Mouse (Mus musculus) heart, adult 9 months (tissue): ENCODE data around the gene Olfr1015.

Experiments
- DNase-seq, 2 experiments: peaks; one replicate each; pipeline ENCODE4 v3.0.0; 2022; ENCODE audit warnings: low spot score in 2 of 2

The Olfr1015 gene

GRCm38 (mm10) chr2:85781717-85782116 is at the start of gene Olfr1015:
TSS of gene Olfr1015 (plus strand) at chr2:85782017.
- no peak for DNase-seq

GRCm38 (mm10) chr2:85753822-85754221 is 28.0 kb upstream of the Olfr1015 start:
- DNase-seq: no peak

DNA sequence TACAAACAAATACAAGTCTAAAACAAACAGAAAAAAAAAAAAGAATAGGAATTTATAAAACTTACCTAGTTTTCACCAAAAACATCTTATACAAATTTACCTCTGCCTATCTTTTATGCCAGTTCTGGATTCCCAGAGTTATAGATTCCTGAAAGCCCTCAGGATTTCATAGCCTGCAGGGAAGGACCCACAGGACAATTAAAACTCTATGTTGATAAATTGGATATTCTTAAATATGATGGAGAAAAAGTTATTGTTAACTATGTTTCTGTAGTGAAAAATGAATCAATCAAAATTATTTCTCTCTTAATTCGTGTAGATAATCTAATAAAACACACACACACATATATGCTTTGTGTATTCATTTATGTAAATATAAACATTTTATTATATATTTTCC is 19.2 kb upstream of the Olfr1015 start, which contains the start of gene Olfr1012:
Olfr1012 (minus strand) TSS at position 101 of the 400 bp plus-strand sequence.
- no peak for DNase-seq

DNA sequence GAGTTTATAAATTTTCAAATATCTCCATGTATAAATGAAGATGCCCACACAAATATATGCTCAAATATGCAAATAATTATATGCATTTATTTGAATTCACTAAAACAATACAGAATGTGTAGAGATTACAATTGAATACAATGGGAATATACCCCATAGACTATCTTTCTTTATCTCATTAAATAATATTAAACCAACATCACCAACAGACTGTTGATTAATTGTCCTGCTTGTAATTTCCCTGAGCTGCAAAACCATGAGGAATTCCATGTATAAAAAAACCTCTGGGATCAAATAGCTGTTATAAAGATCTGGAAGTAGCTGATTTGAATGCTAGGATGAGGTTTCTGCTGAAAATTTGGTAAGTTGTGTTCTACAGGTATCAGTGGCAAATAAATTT is 15.0 kb upstream of the Olfr1015 start, which contains the start of gene Olfr1013:
Olfr1013 (plus strand) TSS at position 301 of the 400 bp plus-strand sequence.
- DNase-seq: no peak

DNA sequence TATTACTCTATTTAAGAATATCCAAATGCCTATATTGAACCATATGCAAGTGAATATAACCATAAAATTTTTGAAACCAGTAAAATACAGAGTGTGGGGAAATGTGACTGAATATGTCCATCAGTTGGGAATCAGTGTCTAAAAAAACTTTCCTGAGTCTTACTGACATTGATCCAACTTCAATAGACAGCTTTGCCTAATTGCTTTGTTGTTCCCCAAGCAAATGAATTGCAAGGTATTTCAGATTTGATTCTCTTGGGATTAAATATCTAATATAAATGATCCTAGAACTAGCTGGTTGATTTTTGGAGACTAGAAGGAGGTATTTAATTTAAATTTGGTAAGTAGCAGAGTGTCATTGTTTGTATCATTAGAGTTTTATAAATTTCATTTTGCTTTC is 9.4 kb upstream of the Olfr1015 start, which contains the start of gene Olfr1014:
Olfr1014 (plus strand) TSS at position 301 of the 400 bp plus-strand sequence.
- no peak for DNase-seq

DNA sequence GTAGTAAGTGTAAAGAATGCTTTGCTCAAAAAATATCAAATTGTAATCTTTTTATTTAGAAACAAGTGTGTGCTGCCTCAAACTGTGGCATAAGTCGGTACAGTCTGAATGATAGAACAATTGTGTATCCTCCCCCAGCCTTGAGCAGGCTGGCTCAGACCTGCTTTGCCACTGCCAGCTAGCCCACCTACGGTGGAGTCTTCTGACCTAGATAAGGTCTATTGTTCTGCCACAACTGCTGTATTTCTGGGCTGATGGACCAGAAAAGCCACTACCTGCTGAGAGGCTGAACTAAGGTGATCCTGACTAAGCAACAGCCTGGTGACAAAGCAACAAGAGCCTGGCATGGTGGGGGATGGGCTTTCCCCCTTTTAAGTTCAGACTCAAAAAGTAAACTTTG is 10.5 kb downstream of the Olfr1015 start:
- no peak for DNase-seq

DNA sequence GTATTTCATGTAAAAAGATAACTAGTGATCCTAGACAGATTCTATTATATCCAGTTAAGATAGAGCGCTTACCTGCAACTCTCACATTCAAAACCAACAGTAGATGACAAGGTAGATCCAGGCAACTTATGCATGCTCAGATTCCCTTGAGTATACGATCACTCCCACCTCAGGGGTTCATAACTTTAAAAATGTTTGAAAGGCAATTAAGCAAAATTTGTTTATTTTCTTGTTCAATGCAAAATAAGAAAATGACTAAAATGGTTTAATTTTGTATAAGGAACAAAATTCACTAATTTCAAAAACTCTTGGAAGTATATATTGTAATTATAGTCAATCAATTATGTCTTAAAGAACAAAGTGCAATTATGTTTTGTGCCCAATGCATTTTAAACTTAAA is 20.6 kb downstream of the Olfr1015 start, which contains the start of gene Olfr1016:
Olfr1016 (minus strand) TSS at position 101 of the 400 bp plus-strand sequence.
- DNase-seq: no peak

- no peak for DNase-seq
These were observed 22.7 kb downstream of the Olfr1015 start for GRCm38 (mm10) chr2:85804501-85804900.

- DNase-seq: no peak
These were observed 36.4 kb downstream of the Olfr1015 start, which contains the start of gene Olfr1018 for GRCm38 (mm10) chr2:85818179-85818578. TSS of gene Olfr1018 (plus strand) at chr2:85818479.
